Mouse (Mus musculus): ENCODE results near the gene Tmem95. TPM values are rescaled to one million over a fixed set of nuclear protein-coding genes. Genes with fewer than 3 reads are reported as not detected.
"Not testable (repeated sequence)": the region's sequence is repeated elsewhere in the genome, so short reads cannot be mapped to it uniquely, and the experiment has no call there.

The Tmem95 gene
- total RNA-seq, 2 experiments from 2014 or later, result not detected

DNA sequence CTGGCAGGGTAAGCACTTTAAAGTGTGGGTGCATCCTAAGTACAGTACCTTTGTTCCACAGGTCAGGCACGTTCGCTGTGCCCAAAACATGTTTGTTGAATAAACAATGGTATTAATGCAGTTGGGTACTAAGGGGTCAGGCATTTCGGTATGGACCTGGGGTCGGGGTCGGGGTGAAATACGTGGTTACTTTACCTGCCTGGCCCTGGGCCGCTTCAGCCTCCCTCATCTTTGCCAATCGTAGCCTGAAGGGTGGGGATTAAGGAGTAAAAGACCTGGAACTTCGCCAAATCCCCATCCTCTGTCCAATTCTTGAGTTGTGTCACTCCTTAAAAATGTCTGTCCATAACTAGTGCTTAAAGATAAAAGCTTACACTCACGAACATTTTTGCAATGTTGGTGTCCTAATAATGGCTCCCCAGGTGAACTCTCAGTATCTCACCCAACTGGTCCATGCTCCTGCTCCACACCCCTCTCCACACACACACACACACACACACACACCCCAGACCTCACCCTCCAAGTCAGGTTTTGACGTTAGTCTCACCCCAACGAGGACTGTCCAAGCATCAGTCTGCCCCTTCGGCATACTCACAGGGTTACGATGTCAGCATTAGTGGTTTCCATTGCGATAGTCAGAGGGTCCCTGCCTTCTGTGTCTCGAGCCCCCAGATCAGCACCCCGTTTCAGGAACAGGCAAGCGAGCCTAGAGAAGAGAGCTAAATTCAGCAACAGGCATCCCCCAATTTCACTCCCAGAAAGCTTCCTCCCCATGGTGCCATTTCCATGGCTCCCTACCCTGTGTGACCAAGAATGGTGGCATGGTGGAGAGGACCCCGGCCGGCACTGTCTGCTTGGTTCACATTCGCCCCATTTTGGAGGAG lies 4.2 kb upstream of the Tmem95 start:
- DNase-seq, result no peak
- intact Hi-C loops (cut with DNase I), result no loop called here

- intact Hi-C loops (cut with DNase I), result no loop called here
- peak; percentile 88 to 92 for DNase-seq
These were observed 3.2 kb upstream of the Tmem95 start, which contains the start of gene Kctd11 for GRCm38 (mm10) chr11:69880853-69881603. Gene Kctd11 (minus strand): TSS chr11:69881406.

DNA sequence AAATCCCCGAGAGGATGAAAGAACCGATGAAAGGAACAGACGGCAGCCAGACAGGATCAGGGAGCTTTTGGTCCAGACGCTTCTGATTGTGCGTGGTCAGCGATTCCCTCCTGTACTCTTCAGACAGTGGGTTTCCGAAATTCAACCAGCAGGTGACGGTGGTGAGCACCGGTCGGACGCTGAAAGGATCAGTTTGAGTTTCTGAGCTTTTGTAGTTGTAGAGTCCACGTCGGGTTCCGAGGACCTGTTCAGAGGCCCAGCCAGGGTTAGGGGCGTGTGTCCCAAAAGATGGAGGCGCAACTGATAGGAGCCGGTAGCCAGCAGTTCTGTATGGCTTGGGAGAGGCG lies 2.7 kb upstream of the Tmem95 start:
- DNase-seq, result peak in 1 of 2 experiments; percentile 62
- intact Hi-C loops (cut with DNase I), result no loop called here

GRCm38 (mm10) chr11:69879711-69880110 lies 1.9 kb upstream of the Tmem95 start:
- no peak for DNase-seq
- intact Hi-C loops (cut with DNase I), result loop anchor here (5.0 to 10.0 kb wide), 3 partner anchors 77 to 225 kb away; partner anchors contain the start of genes Fgf11, Slc35g3 and Sox15

DNA sequence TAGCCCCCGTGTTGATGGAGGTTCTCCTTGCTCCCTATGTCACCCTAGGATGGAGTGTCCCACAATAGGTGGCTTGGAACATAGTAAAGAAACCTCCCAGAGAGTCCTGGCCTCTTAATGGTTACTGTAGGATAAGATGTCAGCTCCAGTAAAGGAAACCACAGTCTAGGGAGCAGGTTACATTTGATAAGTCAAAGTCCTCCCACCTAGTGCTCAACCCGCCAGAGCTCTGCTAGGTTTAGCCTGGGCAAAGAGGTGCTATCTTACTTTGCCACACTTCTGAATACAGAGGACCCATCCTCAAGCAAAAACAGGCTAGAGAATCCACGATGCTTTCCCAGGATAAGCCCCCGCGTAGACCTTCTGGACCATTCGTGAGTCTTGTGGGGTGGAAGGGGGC lies 1.1 kb upstream of the Tmem95 start:
- intact Hi-C loops (cut with DNase I), result loop anchor here (5.0 to 10.0 kb wide), 3 partner anchors 77 to 224 kb away; partner anchors contain the start of genes Fgf11, Slc35g3 and Sox15
- DNase-seq, result no peak

GRCm38 (mm10) chr11:69878399-69878798 lies 581 bp upstream of the Tmem95 start:
- no peak for DNase-seq
- intact Hi-C loops (cut with DNase I), result loop anchor here (5.0 to 10.0 kb wide), 3 partner anchors 76 to 224 kb away; partner anchors contain the start of genes Fgf11, Slc35g3 and Sox15

GRCm38 (mm10) chr11:69876867-69877266 lies 951 bp downstream of the Tmem95 start:
- intact Hi-C loops (cut with DNase I), result loop anchor here (2.0 to 10.0 kb wide), 4 partner anchors 75 to 222 kb away; partner anchors contain the start of genes Fgf11, Slc35g3 and Sox15

DNA sequence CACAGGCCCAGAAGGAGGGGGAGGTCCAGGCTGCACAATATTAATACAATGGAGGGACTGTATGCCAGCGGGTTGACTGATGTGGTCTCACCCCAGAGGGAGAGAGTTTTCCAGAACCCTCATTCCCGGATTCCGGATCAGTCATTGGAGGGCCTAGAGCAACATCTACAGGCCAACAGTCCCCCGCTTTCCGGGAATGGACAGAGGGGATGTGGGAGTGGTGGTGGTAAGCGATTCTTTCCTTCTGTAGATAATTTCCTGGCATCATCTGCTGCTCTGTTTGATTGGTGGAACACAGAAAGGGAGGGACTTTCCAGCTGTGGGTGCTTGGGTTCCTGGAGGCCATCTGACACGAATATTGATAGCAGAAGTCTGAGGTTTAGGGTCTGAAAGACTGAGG lies 1.6 kb downstream of the Tmem95 start:
- intact Hi-C loops (cut with DNase I), result loop anchor here (2.0 to 10.0 kb wide), 4 partner anchors 74 to 221 kb away; partner anchors contain the start of genes Fgf11, Slc35g3 and Sox15
- DNase-seq, result no peak

More at GRCm38 (mm10) chr11:69876867-69877266, 951 bp downstream of the Tmem95 start:
- DNase-seq, result peak; percentile 81 to 83

DNA sequence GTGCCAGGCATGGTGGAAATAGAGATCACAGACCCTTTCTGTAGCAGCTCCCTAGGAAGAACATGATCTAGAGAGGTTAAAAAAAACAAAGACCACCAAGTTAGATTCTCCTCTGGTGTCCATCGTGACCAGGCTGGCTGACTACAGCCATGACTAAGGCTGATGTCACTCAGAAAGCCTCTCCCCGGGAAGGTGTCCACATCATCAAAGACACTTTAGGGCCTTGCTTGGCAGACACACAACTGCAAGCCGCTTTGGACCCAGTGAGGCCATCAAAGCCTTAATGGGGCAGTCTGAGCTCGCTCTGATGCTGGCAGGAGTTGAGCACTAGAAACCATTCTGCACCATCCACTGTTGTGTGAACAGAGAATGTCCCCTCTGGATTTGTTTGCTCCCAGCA lies 5.4 kb downstream of the Tmem95 start:
- DNase-seq, result no peak
- intact Hi-C loops (cut with DNase I), result loop anchor here (10.0 kb wide), 1 partner anchor 218 kb away; the partner anchor contains the start of gene Sox15

- intact Hi-C loops (cut with DNase I), result loop anchor here (10.0 kb wide), 1 partner anchor 217 kb away; the partner anchor contains the start of gene Sox15
- DNase-seq, result no peak
These were observed 6.0 kb downstream of the Tmem95 start for GRCm38 (mm10) chr11:69871822-69872221.

DNA sequence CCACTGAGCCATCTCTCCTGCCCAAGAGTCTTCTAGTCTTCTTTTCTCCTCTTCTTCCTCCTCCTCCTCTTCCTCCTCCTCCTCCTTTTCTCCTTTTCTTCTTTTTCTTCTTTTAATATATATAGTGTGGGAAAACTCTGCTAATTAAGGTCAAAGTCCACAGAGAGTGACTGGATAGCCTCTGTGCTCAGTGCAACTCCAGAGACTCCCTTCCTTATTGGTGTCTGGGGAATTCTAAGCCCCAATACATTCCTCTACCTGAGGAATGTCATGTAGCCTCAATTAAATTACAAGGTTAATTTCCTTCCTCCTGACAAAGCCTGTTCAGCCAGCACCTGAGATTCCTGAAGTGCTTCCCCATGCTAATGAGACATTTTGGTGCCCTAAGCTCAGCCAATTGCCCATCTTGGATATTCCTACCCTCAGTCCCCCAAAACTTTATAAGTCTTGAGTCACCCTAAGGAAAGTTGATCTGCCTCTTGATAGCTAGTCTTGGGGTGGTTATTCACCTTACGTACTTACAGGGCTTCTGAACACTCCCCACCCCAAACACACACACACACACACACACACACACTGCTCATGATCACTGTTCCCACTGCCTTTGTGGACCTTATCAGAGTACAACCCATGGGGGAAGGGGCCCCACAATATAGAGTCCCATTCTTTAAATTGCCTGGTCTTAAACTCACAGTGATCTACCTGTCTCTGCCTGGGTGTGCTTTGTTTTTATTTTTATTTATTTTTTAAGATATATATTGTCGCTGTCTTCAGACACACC lies 7.3 kb downstream of the Tmem95 start:
- no peak for DNase-seq
- intact Hi-C loops (cut with DNase I), result loop anchor here (10.0 kb wide), 1 partner anchor 216 kb away; the partner anchor contains the start of gene Sox15

GRCm38 (mm10) chr11:69867335-69867734 lies 10.5 kb downstream of the Tmem95 start:
- no peak for DNase-seq
- intact Hi-C loops (cut with DNase I), result no loop called here

DNA sequence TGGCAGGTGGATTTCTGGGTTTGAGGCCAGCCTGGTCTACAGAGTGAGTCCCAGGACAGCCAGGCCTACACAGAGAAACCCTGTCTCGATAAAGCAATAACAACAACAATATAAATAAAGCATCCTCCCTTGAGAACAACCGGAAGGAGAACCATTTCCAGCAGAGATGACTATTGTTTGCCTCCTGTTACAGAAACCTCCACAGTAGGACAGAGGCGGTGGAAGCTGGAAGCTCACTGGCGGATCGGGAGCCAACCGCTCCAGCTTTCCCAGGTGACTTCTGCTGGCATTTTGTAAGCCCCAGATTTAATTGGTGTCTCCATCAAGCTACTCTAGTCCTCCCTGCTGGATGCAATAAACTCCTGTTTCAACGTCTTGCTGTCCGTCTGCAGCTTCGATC lies 12.3 kb downstream of the Tmem95 start:
- DNase-seq, result no peak
- intact Hi-C loops (cut with DNase I), result no loop called here

DNA sequence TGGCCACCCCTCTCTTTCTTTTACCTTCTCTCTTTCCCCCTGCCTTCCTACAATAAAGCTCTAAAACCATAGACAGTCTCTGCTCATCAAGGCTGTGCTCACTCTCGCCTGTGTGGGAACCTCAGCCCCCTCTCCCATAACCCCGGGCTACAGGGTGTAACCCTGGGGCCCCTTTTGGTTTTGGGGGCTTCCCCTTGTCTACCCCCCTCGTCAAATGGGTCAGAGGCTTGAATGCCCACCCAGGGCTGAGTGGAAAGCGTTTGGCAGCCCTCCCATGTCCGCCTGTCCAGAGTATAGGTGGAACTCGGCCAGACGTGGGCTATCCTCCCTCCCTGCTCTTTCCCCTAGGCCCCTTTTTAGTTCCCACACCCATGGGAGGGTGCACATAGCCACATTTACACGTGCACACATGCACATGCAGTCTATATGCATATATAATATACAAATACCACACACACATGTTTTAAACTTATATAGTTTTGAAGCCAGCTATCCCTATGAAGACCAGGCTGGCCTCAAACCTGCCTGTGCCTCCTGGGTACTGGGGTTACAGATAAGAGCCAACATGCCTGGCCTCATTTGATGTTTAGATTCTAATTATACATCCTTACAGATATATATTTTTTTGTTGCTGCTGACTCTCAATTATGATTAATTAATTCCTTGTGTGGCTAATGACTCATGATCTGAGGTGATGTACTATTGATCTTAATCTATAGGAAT lies 13.5 kb downstream of the Tmem95 start:
- DNase-seq, result no peak
- intact Hi-C loops (cut with DNase I), result no loop called here

DNA sequence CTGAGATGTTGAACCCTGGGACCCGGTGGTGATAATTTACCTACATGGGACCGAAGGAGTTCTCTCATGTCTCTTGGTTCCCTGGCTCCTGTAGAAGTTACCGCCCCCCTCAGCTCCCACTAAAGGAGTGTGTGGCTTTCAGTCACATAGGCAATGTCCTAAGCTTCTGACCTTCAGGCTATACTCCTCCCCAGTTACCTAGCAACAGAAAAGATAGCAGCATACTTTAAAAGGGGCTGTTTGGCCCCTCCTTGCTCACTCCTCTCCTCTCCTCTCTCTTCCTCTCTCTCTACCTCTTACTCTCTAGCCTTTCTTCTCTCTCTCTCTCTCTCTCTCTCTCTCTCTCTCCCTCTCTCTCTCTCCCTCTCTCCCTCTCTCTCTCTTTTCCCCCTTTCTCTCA lies 14.1 kb downstream of the Tmem95 start:
- intact Hi-C loops (cut with DNase I); DNase-seq: not testable (repeated sequence)

- intact Hi-C loops (cut with DNase I), result no loop called here
- no peak for DNase-seq
These were observed 19.5 kb downstream of the Tmem95 start, which contains the start of gene Tnk1 for GRCm38 (mm10) chr11:69858113-69858998. Gene Tnk1 (minus strand): TSS chr11:69858730.

DNA sequence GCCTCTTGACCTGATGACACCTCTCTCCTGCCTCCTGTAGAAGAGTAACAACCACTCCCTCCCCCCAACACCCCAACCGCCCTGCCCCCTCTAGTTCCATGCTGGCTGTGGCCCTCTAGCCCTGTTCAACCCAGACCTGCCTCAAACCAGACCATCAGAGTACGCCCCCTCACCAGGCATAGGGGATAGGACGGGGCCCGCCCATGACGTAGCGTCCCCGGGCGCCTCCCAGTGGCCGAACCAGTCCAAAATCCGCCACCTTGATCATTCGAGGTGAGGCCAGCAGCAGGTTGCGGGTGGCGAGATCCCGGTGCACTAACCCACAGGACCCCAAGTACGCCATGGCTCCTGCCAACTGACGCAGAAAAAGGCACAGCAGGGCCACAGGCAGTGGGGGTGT lies 22.5 kb downstream of the Tmem95 start:
- DNase-seq, result peak in 1 of 2 experiments; percentile 20
- intact Hi-C loops (cut with DNase I), result no loop called here

DNA sequence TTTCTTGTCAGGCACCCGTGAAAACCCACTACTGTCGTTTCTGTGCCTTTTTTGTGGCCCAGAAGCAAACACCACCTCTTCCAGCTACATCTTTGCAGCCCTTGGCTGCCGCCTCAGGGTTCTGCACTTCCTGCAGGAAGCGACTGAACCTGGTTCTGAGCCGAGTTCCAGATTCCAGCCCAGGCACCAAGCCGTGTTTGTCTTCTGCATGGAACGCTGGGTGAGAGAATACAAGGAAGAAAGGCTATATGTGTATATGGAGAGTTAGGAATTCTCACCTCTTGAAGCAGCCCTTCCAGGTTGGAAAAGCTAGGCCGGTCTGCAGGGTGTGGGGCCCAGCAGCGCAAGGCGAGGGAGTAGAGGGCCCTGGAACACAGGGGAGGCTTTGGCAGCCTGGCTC lies 23.1 kb downstream of the Tmem95 start:
- intact Hi-C loops (cut with DNase I), result no loop called here
- DNase-seq, result no peak
